Mouse (Mus musculus): ENCODE measurements around the gene Kcnip4. TPM values are rescaled to one million over a fixed set of nuclear protein-coding genes. Genes with fewer than 3 reads are reported as not detected.

Kcnip4 gene
- polyA plus RNA-seq, 1 experiment from 2014 or later, result 0.66 TPM

DNA sequence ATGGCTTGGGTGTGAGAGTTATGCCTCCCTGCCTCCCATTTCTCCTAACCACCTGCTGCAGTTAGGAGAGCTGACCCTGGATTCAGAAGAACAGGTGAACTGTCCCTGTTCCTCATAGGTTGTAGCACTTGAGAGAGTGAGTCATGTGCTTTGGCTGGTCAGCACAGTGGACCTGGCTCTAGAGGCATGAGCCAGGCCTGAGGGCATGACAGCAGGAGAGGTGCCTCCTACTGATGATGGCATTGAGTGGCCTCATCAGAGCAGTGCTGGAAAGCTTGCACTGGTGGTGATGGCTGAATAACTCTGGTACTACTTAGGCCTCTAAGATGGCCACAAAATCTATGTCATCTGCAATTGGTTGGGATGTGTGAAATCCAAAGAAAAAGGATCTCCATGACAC is 776.1 kb downstream of the Kcnip4 start:
- H3K36me3 ChIP-seq (ENCODE audit: control insufficient read depth, insufficient read depth), result no peaks in the 10 kb centered on the region
- no peaks in the 10 kb centered on the region for H3K27me3 ChIP-seq (ENCODE audit: control insufficient read depth, insufficient read depth, low read length)
- no peak overlapping the region for H3K9ac ChIP-seq (ENCODE audit: low read length)
- no peak for ATAC-seq (replicated peaks; ENCODE audit: extremely low read depth, insufficient read depth, low FRiP score)
- H3K4me2 ChIP-seq (ENCODE audit: low read depth, low read length), result no peak overlapping the region
- H3K27ac ChIP-seq (ENCODE audit: low read length), result no peak overlapping the region
- no peaks in the 10 kb centered on the region for H3K4me1 ChIP-seq (ENCODE audit: control insufficient read depth, insufficient read depth, low read length)
- no peak overlapping the region for H3K4me3 ChIP-seq (ENCODE audit: low read length)
- no peaks in the 10 kb centered on the region for H3K9me3 ChIP-seq (replicated peaks; ENCODE audit: control insufficient read depth, low read length)

GRCm38 (mm10) chr5:48737640-48738039 is 787.1 kb downstream of the Kcnip4 start:
- H3K36me3 ChIP-seq (ENCODE audit: control insufficient read depth, insufficient read depth), result no peaks in the 10 kb centered on the region
- no peaks in the 10 kb centered on the region for H3K27me3 ChIP-seq (ENCODE audit: control insufficient read depth, insufficient read depth, low read length)
- H3K27ac ChIP-seq (ENCODE audit: low read length), result no peak overlapping the region
- H3K9me3 ChIP-seq (replicated peaks; ENCODE audit: control insufficient read depth, low read length), result no peaks in the 10 kb centered on the region
- H3K4me2 ChIP-seq (ENCODE audit: low read depth, low read length), result no peak overlapping the region
- no peak overlapping the region for H3K4me3 ChIP-seq (ENCODE audit: low read length)
- ATAC-seq (replicated peaks; ENCODE audit: extremely low read depth, insufficient read depth, low FRiP score), result no peak
- H3K9ac ChIP-seq (ENCODE audit: low read length), result no peak overlapping the region
- no peaks in the 10 kb centered on the region for H3K4me1 ChIP-seq (ENCODE audit: control insufficient read depth, insufficient read depth, low read length)
- WGBS, result 45% methylated on average over 2 of the region's 2 CpGs

- H3K4me1 ChIP-seq (ENCODE audit: control insufficient read depth, insufficient read depth, low read length), result no peaks in the 10 kb centered on the region
- ATAC-seq (replicated peaks; ENCODE audit: extremely low read depth, insufficient read depth, low FRiP score), result no peak
- no peak overlapping the region for H3K9ac ChIP-seq (ENCODE audit: low read length)
- H3K4me3 ChIP-seq (ENCODE audit: low read length), result no peak overlapping the region
- no peak overlapping the region for H3K27ac ChIP-seq (ENCODE audit: low read length)
- no peaks in the 10 kb centered on the region for H3K9me3 ChIP-seq (replicated peaks; ENCODE audit: control insufficient read depth, low read length)
- H3K36me3 ChIP-seq (ENCODE audit: control insufficient read depth, insufficient read depth), result no peaks in the 10 kb centered on the region
- no peaks in the 10 kb centered on the region for H3K27me3 ChIP-seq (ENCODE audit: control insufficient read depth, insufficient read depth, low read length)
- no peak overlapping the region for H3K4me2 ChIP-seq (ENCODE audit: low read depth, low read length)
Measured at GRCm38 (mm10) chr5:48718166-48718565, 806.5 kb downstream of the Kcnip4 start.

DNA sequence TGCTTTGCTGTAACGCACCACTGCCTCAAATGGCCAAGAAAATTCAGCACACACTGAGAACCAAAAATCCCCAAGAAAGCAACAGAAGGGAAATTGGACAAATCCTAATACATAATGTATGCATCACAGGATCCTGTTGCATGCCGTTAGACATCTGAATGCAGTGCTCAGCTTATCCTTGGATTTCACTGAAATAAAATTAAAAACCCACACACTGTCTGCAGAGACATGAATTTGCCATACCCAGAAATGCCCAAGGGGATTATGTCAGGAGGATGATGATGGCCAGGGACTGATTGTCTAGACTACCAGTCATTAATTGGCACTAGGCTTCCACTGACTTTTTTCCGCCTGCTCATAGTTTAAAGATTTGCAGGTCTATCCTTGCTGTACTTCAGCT is 818.7 kb downstream of the Kcnip4 start:
- Histone ChIP-seq H3K4me2 (ENCODE audit: low read depth, low read length) (no peak overlapping the region), H3K4me1 (ENCODE audit: control insufficient read depth, insufficient read depth, low read length) (no peaks in the 10 kb centered on the region), H3K9me3 (replicated peaks; ENCODE audit: control insufficient read depth, low read length) (no peaks in the 10 kb centered on the region), H3K27me3 (ENCODE audit: control insufficient read depth, insufficient read depth, low read length) (no peaks in the 10 kb centered on the region), H3K27ac (ENCODE audit: low read length) (no peak overlapping the region), H3K36me3 (ENCODE audit: control insufficient read depth, insufficient read depth) (no peaks in the 10 kb centered on the region), H3K4me3 (ENCODE audit: low read length) (no peak overlapping the region), H3K9ac (ENCODE audit: low read length) (no peak overlapping the region)
- ATAC-seq (replicated peaks; ENCODE audit: extremely low read depth, insufficient read depth, low FRiP score), result no peak
- 84% methylated on average over 3 of the region's 3 CpGs for WGBS

DNA sequence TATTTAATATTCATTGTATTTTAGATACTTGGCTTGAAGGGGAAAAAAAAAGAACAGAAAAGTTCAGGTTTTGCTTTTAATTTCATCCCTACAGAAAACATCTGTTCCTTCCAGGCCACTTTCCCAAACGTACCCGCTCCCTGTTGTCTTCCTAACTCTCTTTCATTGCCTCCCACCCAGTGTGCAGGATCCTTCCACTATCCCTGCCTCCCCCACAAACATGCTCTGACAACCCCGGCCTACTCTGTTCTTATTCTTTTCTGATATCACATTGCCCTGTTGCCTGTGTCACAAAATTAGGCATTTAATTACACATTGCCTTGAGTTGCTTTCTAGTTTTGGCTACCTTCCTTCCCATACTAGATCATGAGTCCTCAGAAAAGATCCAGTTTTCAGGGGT is 837.6 kb downstream of the Kcnip4 start:
- H3K27me3 ChIP-seq (ENCODE audit: control insufficient read depth, insufficient read depth, low read length), result no peaks in the 10 kb centered on the region
- no peaks in the 10 kb centered on the region for H3K36me3 ChIP-seq (ENCODE audit: control insufficient read depth, insufficient read depth)
- WGBS, result 73% methylated on average over 3 of the region's 3 CpGs
- no peak overlapping the region for H3K27ac ChIP-seq (ENCODE audit: low read length)
- no peaks in the 10 kb centered on the region for H3K4me1 ChIP-seq (ENCODE audit: control insufficient read depth, insufficient read depth, low read length)
- H3K9me3 ChIP-seq (replicated peaks; ENCODE audit: control insufficient read depth, low read length), result no peaks in the 10 kb centered on the region
- no peak overlapping the region for H3K9ac ChIP-seq (ENCODE audit: low read length)
- H3K4me2 ChIP-seq (ENCODE audit: low read depth, low read length), result no peak overlapping the region
- no peak for ATAC-seq (replicated peaks; ENCODE audit: extremely low read depth, insufficient read depth, low FRiP score)
- no peak overlapping the region for H3K4me3 ChIP-seq (ENCODE audit: low read length)

DNA sequence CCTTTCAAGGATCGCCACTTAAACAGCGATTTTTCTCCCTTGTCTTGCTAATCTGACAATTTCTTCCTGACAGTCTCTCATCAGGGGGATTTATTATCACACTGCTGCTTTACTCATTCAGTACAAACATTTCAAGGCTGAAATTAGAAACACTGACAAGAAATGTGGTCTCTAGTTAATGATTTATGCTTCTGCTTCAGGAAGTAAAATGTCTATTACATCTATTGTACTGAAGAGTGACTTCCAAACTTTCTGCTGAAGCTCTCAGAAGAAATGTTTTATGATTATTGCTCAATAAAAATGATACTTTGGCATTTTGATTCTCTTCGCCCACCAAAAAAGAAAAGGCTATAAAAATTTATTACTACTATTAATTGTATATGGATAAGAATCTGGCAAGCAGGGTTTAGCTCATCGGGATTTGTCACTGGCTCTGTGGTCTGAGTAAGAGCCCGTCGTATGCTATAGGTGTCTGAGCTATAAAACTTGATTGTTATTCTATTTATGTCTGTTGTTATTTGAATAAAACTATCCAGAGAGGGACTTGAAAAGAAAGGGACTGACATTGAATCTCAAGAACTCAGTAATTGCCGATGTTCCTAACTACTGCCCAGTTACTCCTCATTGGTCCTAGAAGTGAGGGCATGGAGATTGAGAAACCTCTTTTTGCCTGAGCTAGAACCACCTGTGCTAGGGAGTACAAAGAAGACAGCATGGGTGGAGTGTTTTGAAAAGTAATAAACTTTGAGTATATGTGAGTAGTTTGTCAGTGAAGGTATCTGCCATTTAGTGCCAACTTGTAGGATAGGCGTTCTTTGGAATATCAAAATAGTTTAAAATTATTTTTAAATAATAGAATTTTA is 844.7 kb downstream of the Kcnip4 start:
- no peaks in the 10 kb centered on the region for H3K9me3 ChIP-seq (replicated peaks; ENCODE audit: control insufficient read depth, low read length)
- H3K4me2 ChIP-seq (ENCODE audit: low read depth, low read length), result no peak overlapping the region
- no peaks in the 10 kb centered on the region for H3K4me1 ChIP-seq (ENCODE audit: control insufficient read depth, insufficient read depth, low read length)
- H3K27ac ChIP-seq (ENCODE audit: low read length), result no peak overlapping the region
- no peak overlapping the region for H3K9ac ChIP-seq (ENCODE audit: low read length)
- no peak overlapping the region for H3K4me3 ChIP-seq (ENCODE audit: low read length)
- ATAC-seq (replicated peaks; ENCODE audit: extremely low read depth, insufficient read depth, low FRiP score), result no peak
- 78% methylated on average over 8 of the region's 8 CpGs for WGBS
- no peaks in the 10 kb centered on the region for H3K36me3 ChIP-seq (ENCODE audit: control insufficient read depth, insufficient read depth)
- no peaks in the 10 kb centered on the region for H3K27me3 ChIP-seq (ENCODE audit: control insufficient read depth, insufficient read depth, low read length)

DNA sequence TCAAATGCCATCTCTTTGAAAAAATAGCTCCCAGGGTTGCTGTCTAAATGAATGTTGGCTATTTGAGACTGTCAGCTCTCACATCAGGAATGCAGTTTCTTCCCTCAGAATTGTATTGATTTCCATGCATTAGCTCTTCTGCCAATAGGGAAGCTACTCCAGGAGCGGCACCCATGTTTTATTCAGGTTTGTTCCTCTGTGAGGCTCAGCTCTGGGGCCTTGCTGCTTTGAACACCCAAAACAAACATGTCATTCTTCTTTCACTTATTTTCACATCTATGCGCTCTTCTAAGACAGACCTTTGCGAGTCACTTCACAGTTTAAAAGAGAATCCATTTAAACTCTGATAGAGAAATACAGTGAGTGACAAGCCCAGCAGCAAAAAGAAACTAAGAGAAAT is 862.2 kb downstream of the Kcnip4 start:
- H3K9me3 ChIP-seq (replicated peaks; ENCODE audit: control insufficient read depth, low read length), result no peaks in the 10 kb centered on the region
- no peak overlapping the region for H3K4me3 ChIP-seq (ENCODE audit: low read length)
- WGBS, result 83% methylated on average over 3 of the region's 3 CpGs
- H3K4me1 ChIP-seq (ENCODE audit: control insufficient read depth, insufficient read depth, low read length), result no peaks in the 10 kb centered on the region
- H3K27ac ChIP-seq (ENCODE audit: low read length), result no peak overlapping the region
- H3K4me2 ChIP-seq (ENCODE audit: low read depth, low read length), result no peak overlapping the region
- H3K36me3 ChIP-seq (ENCODE audit: control insufficient read depth, insufficient read depth), result no peaks in the 10 kb centered on the region
- no peaks in the 10 kb centered on the region for H3K27me3 ChIP-seq (ENCODE audit: control insufficient read depth, insufficient read depth, low read length)
- H3K9ac ChIP-seq (ENCODE audit: low read length), result no peak overlapping the region
- no peak for ATAC-seq (replicated peaks; ENCODE audit: extremely low read depth, insufficient read depth, low FRiP score)

DNA sequence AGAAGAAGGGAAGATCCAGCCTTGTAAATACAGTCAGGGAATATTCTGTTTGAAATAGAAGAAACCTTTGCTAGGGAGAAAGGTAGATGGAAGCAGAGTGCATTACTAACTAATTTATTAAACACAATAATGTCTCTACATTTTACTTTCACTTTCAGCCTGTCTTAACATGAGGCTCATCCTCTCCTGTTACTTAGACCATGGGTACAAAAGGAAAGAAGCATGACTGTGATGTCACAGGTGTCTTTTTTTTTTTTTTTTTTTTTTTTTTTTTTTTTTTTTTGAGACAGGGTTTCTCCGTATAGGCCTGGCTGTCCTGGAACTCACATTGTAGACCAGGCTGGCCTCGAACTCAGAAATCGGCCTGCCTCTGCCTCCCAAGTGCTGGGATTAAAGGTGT is 864.7 kb downstream of the Kcnip4 start:
- H3K4me3 ChIP-seq (ENCODE audit: low read length), result no peak overlapping the region
- H3K27me3 ChIP-seq (ENCODE audit: control insufficient read depth, insufficient read depth, low read length), result no peaks in the 10 kb centered on the region
- H3K9ac ChIP-seq (ENCODE audit: low read length), result no peak overlapping the region
- no peak overlapping the region for H3K27ac ChIP-seq (ENCODE audit: low read length)
- no peak for ATAC-seq (replicated peaks; ENCODE audit: extremely low read depth, insufficient read depth, low FRiP score)
- 73% methylated on average over 3 of the region's 3 CpGs for WGBS
- no peaks in the 10 kb centered on the region for H3K36me3 ChIP-seq (ENCODE audit: control insufficient read depth, insufficient read depth)
- H3K4me1 ChIP-seq (ENCODE audit: control insufficient read depth, insufficient read depth, low read length), result no peaks in the 10 kb centered on the region
- no peak overlapping the region for H3K4me2 ChIP-seq (ENCODE audit: low read depth, low read length)
- no peaks in the 10 kb centered on the region for H3K9me3 ChIP-seq (replicated peaks; ENCODE audit: control insufficient read depth, low read length)

DNA sequence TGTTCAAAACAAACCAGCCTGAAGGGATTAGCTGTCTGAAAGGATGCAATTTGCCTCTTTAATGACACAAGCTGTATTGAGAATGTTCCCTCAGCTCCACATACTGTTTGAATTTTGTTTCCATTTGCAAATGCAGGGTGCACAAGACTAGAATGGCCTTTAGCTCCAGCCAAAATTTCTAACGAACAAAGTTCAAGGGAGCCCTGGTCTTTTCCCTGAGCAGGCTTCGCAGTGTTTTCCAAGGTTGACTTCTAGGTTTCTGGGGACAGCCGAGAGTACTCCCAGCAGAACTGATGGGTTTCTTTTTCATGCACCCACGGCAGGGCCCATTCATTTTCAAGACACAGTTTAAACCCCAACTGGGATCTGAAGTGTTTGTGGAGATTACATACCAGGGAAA is 874.2 kb downstream of the Kcnip4 start:
- H3K27me3 ChIP-seq (ENCODE audit: control insufficient read depth, insufficient read depth, low read length), result no peaks in the 10 kb centered on the region
- H3K4me2 ChIP-seq (ENCODE audit: low read depth, low read length), result no peak overlapping the region
- no peak overlapping the region for H3K4me3 ChIP-seq (ENCODE audit: low read length)
- ATAC-seq (replicated peaks; ENCODE audit: extremely low read depth, insufficient read depth, low FRiP score), result no peak
- H3K4me1 ChIP-seq (ENCODE audit: control insufficient read depth, insufficient read depth, low read length), result no peaks in the 10 kb centered on the region
- H3K36me3 ChIP-seq (ENCODE audit: control insufficient read depth, insufficient read depth), result no peaks in the 10 kb centered on the region
- no peaks in the 10 kb centered on the region for H3K9me3 ChIP-seq (replicated peaks; ENCODE audit: control insufficient read depth, low read length)
- no peak overlapping the region for H3K9ac ChIP-seq (ENCODE audit: low read length)
- H3K27ac ChIP-seq (ENCODE audit: low read length), result no peak overlapping the region
- WGBS, result 66% methylated on average over 4 of the region's 4 CpGs
